Mouse (Mus musculus): ENCODE results near the gene Acoxl. TPM values are rescaled to one million over a fixed set of nuclear protein-coding genes. Genes with fewer than 3 reads are reported as not detected.

Gene Acoxl
- total RNA-seq, 1 experiment from 2014 or later = 1.7 TPM

Small RNA genes within 50 kb of the gene (microRNA-seq; reads per million reads assigned to microRNA genes)
- 0 reads per million in 2 experiments for gene Gm22411

Other genes with a start within 250 kb of the Acoxl start
- 5.4 and 5.7 TPM in 2 replicates for gene Mal, start 182.2 kb upstream of the Acoxl start, total RNA-seq (2021)
- gene Mall, start 108.9 kb upstream of the Acoxl start, total RNA-seq (2021) = 0.61 and 0.76 TPM in 2 replicates
- gene Nphp1, start 50.0 kb upstream of the Acoxl start, total RNA-seq (2021) = 17.8 and 27.6 TPM in 2 replicates
- 83.7 and 107 TPM in 2 replicates for gene Mtln, start 46.4 kb upstream of the Acoxl start, total RNA-seq (2021)
- 3.4 and 5.1 TPM in 2 replicates for gene Bub1, start 7.0 kb upstream of the Acoxl start, total RNA-seq (2021)